Mouse (Mus musculus) heart, postnatal 25 days (tissue): ENCODE results near the gene Tctn1. TPM values are rescaled to one million over a fixed set of nuclear protein-coding genes. Genes with fewer than 3 reads are reported as not detected.
A peak's percentile ranks its signal among the peaks of the same experiment; 100 is the strongest.

ENCODE experiments used
- DNase-seq: peaks from one replicate; pipeline ENCODE4 v3.0.0; 2022; ENCODE audit warnings: low spot score
- intact Hi-C: fragments of 180-260 bp; cut with DNase I; formaldehyde crosslinking; loops from one replicate; pipeline ENCODE4 v1.15.1; 2025
- total RNA-seq, 2 experiments: library from RNA; stranded (reverse); gene quantifications; 2 replicates each; pipeline ENCODE4 v1.2.3; 2021

Gene Tctn1
- total RNA-seq, 2 experiments from 2014 or later = 3.5 to 4.7 TPM

GRCm38 (mm10) chr5:122258027-122258741 is 6.1 kb downstream of the Tctn1 start:
- no peak for DNase-seq
- intact Hi-C loops = no loop called here

GRCm38 (mm10) chr5:122251895-122252606 is 12.2 kb downstream of the Tctn1 start:
- intact Hi-C loops = no loop called here
- DNase-seq = no peak

GRCm38 (mm10) chr5:122249281-122249680 is 15.0 kb downstream of the Tctn1 start:
- intact Hi-C loops = no loop called here
- no peak for DNase-seq

- intact Hi-C loops = no loop called here
- no peak for DNase-seq
These were observed 16.3 kb downstream of the Tctn1 start for GRCm38 (mm10) chr5:122247934-122248333.

GRCm38 (mm10) chr5:122247529-122247928 is 16.7 kb downstream of the Tctn1 start:
- DNase-seq = peak; percentile 28
- intact Hi-C loops = no loop called here

GRCm38 (mm10) chr5:122246547-122247167 is 17.6 kb downstream of the Tctn1 start:
- intact Hi-C loops = no loop called here
- DNase-seq = no peak

- intact Hi-C loops = no loop called here
- DNase-seq = no peak
These were observed 19.1 kb downstream of the Tctn1 start for GRCm38 (mm10) chr5:122245186-122245585.

- intact Hi-C loops = no loop called here
- DNase-seq = no peak
These were observed 20.3 kb downstream of the Tctn1 start for GRCm38 (mm10) chr5:122243781-122244523.

GRCm38 (mm10) chr5:122242521-122243123 is 21.6 kb downstream of the Tctn1 start:
- intact Hi-C loops = no loop called here
- DNase-seq = no peak

- intact Hi-C loops = no loop called here
- DNase-seq = no peak
These were observed 23.3 kb downstream of the Tctn1 start for GRCm38 (mm10) chr5:122240989-122241388.

- DNase-seq = no peak
- intact Hi-C loops = no loop called here
These were observed 23.7 kb downstream of the Tctn1 start for GRCm38 (mm10) chr5:122240521-122240920.

GRCm38 (mm10) chr5:122239618-122240017 is 24.6 kb downstream of the Tctn1 start:
- intact Hi-C loops = no loop called here

GRCm38 (mm10) chr5:122237200-122237599 is 27.1 kb downstream of the Tctn1 start:
- intact Hi-C loops = no loop called here
- DNase-seq = no peak

More at GRCm38 (mm10) chr5:122239618-122240017, 24.6 kb downstream of the Tctn1 start:
- no peak for DNase-seq

- intact Hi-C loops = no loop called here
- DNase-seq = no peak
These were observed 28.9 kb downstream of the Tctn1 start for GRCm38 (mm10) chr5:122235196-122235836.

- no peak for DNase-seq
- intact Hi-C loops = no loop called here
These were observed 29.7 kb downstream of the Tctn1 start for GRCm38 (mm10) chr5:122234319-122235195.

GRCm38 (mm10) chr5:122233695-122234094 is 30.6 kb downstream of the Tctn1 start:
- no peak for DNase-seq
- intact Hi-C loops = no loop called here

GRCm38 (mm10) chr5:122233077-122233581 is 31.1 kb downstream of the Tctn1 start:
- DNase-seq = no peak
- intact Hi-C loops = no loop called here

- intact Hi-C loops = no loop called here
- no peak for DNase-seq
These were observed 32.3 kb downstream of the Tctn1 start for GRCm38 (mm10) chr5:122232004-122232403.
